Mouse (Mus musculus) intestine, embryonic 15.5 days (tissue): ENCODE data around the gene Tdp1. TPM values are rescaled to one million over a fixed set of nuclear protein-coding genes. Genes with fewer than 3 reads are reported as not detected.
A peak's percentile ranks its signal among the peaks of the same experiment; 100 is the strongest.
"Not testable (repeated sequence)": the region's sequence is repeated elsewhere in the genome, so short reads cannot be mapped to it uniquely, and the experiment has no call there.

ENCODE experiments used
- ATAC-seq: fragments of 200-750 bp; cut with Nextera tagmentation; 2 replicates; pipeline ENCODE4 v1.8.0; 2017; ENCODE audit warnings: moderate TSS enrichment, moderate library complexity
- H3K27ac ChIP-seq: fragments of 300-500 bp; sonication (generic); 2 replicates; pipeline ENCODE4 v1.5.1; 2015; ENCODE audit warnings: mild to moderate bottlenecking, inconsistent platforms
- H3K27me3 ChIP-seq: fragments of 300-500 bp; sonication (generic); replicated peaks from 2 replicates; pipeline ENCODE4 v1.6.1; 2015; ENCODE audit warnings: inconsistent platforms
- H3K36me3 ChIP-seq: fragments of 300-500 bp; sonication (generic); 2 replicates; pipeline ENCODE4 v1.6.1; 2015; ENCODE audit warnings: inconsistent platforms
- H3K4me1 ChIP-seq: fragments of 300-500 bp; sonication (generic); replicated peaks from 2 replicates; pipeline ENCODE4 v1.6.1; 2015; ENCODE audit warnings: inconsistent platforms
- H3K4me2 ChIP-seq: fragments of 300-500 bp; sonication (generic); replicated peaks from 2 replicates; pipeline ENCODE4 v1.6.1; 2015; ENCODE audit warnings: mild to moderate bottlenecking, inconsistent platforms
- H3K4me3 ChIP-seq: fragments of 300-500 bp; sonication (generic); replicated peaks from 2 replicates; pipeline ENCODE4 v1.5.1; 2015; ENCODE audit warnings: inconsistent platforms
- H3K9ac ChIP-seq: fragments of 300-500 bp; sonication (generic); 2 replicates; pipeline ENCODE4 v1.6.1; 2015; ENCODE audit warnings: inconsistent platforms
- H3K9me3 ChIP-seq: fragments of 300-500 bp; sonication (generic); 2 replicates; pipeline ENCODE4 v1.6.1; 2016; ENCODE audit warnings: inconsistent platforms
- WGBS: fragments of 180-500 bp; shearing (Covaris S2); methylation state at CpG from one replicate; pipeline ENCODE4 v1.1.7; 2015; 5-methylcytosine and 5-hydroxymethylcytosine counted together
- polyA plus RNA-seq: library from polyadenylated mRNA; unstranded; fragments of >200 nt; fragmentation: Nextera tagmentation; extraction: Ambion mirVana; gene quantifications from 2 replicates; pipeline ENCODE4 v1.2.1, GENCODE M21; 2015

The Tdp1 gene
- polyA plus RNA-seq, 1 experiment from 2014 or later = 47.9 TPM

GRCm38 (mm10) chr12:99965203-99966115 is 81.1 kb downstream of the Tdp1 start:
- peak; percentile 63 for ATAC-seq
- H3K4me2 ChIP-seq = peak overlapping the region; percentile 98
- H3K36me3 ChIP-seq = no peaks in the 10 kb centered on the region
- under 1% methylated on average over 77 of the region's 77 CpGs for WGBS
- no peaks in the 10 kb centered on the region for H3K9me3 ChIP-seq
- peaks cover 66% of the 10 kb centered on the region for H3K27me3 ChIP-seq
- H3K4me3 ChIP-seq = peak overlapping the region; percentile 51
- no peak overlapping the region for H3K27ac ChIP-seq
- peak overlapping the region; percentile 34 for H3K9ac ChIP-seq
- peaks cover 26% of the 10 kb centered on the region for H3K4me1 ChIP-seq

DNA sequence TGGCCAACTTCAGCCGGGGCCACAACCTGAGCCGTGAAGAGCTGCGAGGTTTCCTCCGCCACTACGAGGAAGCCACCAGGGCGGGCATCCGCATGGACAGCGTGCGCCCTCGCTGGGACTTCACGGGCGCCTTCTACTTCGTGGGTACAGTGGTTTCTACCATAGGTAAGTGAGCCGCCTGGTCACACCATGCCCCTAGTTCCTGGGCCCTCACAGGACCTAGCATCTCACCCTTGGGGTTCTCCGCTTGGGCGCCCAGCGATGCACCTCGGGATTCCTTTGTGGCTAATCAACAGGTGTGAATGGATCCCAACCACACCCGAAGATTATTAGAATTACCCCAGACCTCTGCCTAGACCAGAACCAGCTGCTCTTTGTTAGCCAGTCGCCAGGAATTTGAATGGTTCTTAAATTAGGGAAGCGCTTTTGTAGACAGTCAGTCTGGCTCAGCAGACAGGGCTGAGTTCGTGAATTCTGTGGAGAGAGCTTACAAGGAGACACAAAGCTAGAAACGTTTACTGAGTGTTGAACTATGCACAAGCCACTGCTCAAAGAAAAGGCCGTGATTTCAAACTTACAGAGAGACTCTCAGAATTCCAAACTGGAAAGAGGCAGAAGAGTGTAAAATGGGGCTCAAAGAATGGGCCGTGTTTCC is 81.9 kb downstream of the Tdp1 start:
- Histone ChIP-seq H3K4me1 (peaks cover 26% of the 10 kb centered on the region), H3K27me3 (peaks cover 66% of the 10 kb centered on the region), H3K9me3 (no peaks in the 10 kb centered on the region), H3K27ac (no peak overlapping the region), H3K36me3 (no peaks in the 10 kb centered on the region), H3K4me2 (peak overlapping the region; percentile 98), H3K4me3 (peak overlapping the region; percentile 51), H3K9ac (peak overlapping the region; percentile 34; the same call in 1 of the 2 replicates)
- peak; percentile 9; the same call in 1 of the 2 replicates for ATAC-seq
- 5% methylated on average over 25 of the region's 25 CpGs for WGBS

GRCm38 (mm10) chr12:99966881-99967363 is 82.6 kb downstream of the Tdp1 start:
- no peaks in the 10 kb centered on the region for H3K36me3 ChIP-seq
- H3K27me3 ChIP-seq = peaks cover 66% of the 10 kb centered on the region
- peak overlapping the region; percentile 98 for H3K4me2 ChIP-seq
- no peaks in the 10 kb centered on the region for H3K9me3 ChIP-seq
- H3K27ac ChIP-seq = no peak overlapping the region
- 16% methylated on average over 12 of the region's 12 CpGs for WGBS
- H3K9ac ChIP-seq = no peak overlapping the region
- no peak overlapping the region for H3K4me3 ChIP-seq
- H3K4me1 ChIP-seq = peaks cover 26% of the 10 kb centered on the region
- ATAC-seq = no peak

- peaks cover 20% of the 10 kb centered on the region for H3K4me1 ChIP-seq
- H3K4me3 ChIP-seq = no peak overlapping the region
- no peak overlapping the region for H3K27ac ChIP-seq
- H3K36me3 ChIP-seq = no peaks in the 10 kb centered on the region
- no peak overlapping the region for H3K4me2 ChIP-seq
- 64% methylated on average over 4 of the region's 4 CpGs for WGBS
- peaks cover 46% of the 10 kb centered on the region for H3K27me3 ChIP-seq
- H3K9ac ChIP-seq = no peak overlapping the region
- H3K9me3 ChIP-seq = no peaks in the 10 kb centered on the region
- ATAC-seq = no peak
Measured at GRCm38 (mm10) chr12:99969906-99970305, 85.6 kb downstream of the Tdp1 start.

DNA sequence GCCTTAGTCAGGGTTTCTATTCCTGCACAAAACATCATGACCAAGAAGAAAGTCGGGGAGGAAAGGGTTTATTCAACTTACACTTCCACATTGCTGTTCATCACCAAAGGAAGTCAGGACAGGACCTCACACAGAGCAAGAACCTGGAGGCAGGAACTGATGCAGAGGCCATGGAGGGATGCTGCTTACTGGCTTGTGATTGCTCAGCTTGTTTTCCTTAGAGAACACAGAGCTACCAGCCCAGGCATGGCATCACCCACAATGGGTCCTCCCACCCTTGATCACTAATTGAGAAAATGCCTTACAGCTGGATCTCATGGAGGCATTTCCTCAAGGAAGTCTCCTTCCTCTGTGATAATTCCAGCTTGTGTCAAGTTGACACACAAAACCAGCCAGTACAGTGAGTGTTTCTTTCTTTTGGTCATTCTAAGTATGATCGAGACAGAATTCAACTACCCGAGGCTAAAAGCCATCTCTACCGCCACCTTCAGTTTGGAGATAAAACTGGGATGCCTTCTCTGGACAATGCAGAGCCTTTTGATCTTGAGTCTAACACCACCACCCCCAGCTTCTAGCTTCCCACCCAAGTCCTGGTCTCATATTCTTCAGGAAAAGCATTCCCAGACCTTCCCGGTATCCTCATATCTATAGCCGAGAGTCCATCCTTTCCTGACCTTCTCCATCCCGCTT is 87.0 kb downstream of the Tdp1 start:
- not testable (repeated sequence) for H3K4me2 ChIP-seq, H3K9ac ChIP-seq, H3K9me3 ChIP-seq, ATAC-seq, H3K4me3 ChIP-seq, H3K27ac ChIP-seq, H3K4me1 ChIP-seq, H3K36me3 ChIP-seq
- 72% methylated on average over 7 of the region's 7 CpGs for WGBS
- peaks cover 32% of the 10 kb centered on the region for H3K27me3 ChIP-seq

- H3K27me3 ChIP-seq = peaks cover 17% of the 10 kb centered on the region
- no peaks in the 10 kb centered on the region for H3K9me3 ChIP-seq
- no peak overlapping the region for H3K9ac ChIP-seq
- no peak overlapping the region for H3K4me3 ChIP-seq
- ATAC-seq = no peak
- no peak overlapping the region for H3K4me2 ChIP-seq
- 63% methylated on average over 7 of the region's 7 CpGs for WGBS
- no peaks in the 10 kb centered on the region for H3K36me3 ChIP-seq
- H3K4me1 ChIP-seq = no peaks in the 10 kb centered on the region
- H3K27ac ChIP-seq = no peak overlapping the region
Measured at GRCm38 (mm10) chr12:99972825-99973224, 88.5 kb downstream of the Tdp1 start.

GRCm38 (mm10) chr12:99973659-99974058 is 89.3 kb downstream of the Tdp1 start:
- H3K36me3 ChIP-seq = no peaks in the 10 kb centered on the region
- no peak overlapping the region for H3K27ac ChIP-seq
- no peak overlapping the region for H3K9ac ChIP-seq
- no peak overlapping the region for H3K4me3 ChIP-seq
- 73% methylated on average over 1 of the region's 1 CpGs for WGBS
- H3K27me3 ChIP-seq = peaks cover 11% of the 10 kb centered on the region
- H3K4me2 ChIP-seq = no peak overlapping the region
- ATAC-seq = no peak
- H3K9me3 ChIP-seq = no peaks in the 10 kb centered on the region
- H3K4me1 ChIP-seq = no peaks in the 10 kb centered on the region

- Histone ChIP-seq H3K36me3 (no peaks in the 10 kb centered on the region), H3K27me3 (no peaks in the 10 kb centered on the region), H3K9ac (no peak overlapping the region), H3K4me1 (no peaks in the 10 kb centered on the region), H3K9me3 (no peaks in the 10 kb centered on the region), H3K27ac (no peak overlapping the region), H3K4me3 (no peak overlapping the region), H3K4me2 (no peak overlapping the region)
- ATAC-seq = no peak
- 77% methylated on average over 4 of the region's 4 CpGs for WGBS
Measured at GRCm38 (mm10) chr12:99979541-99979940, 95.2 kb downstream of the Tdp1 start.

GRCm38 (mm10) chr12:99986797-99987196 is 102.5 kb downstream of the Tdp1 start:
- no peaks in the 10 kb centered on the region for H3K9me3 ChIP-seq
- ATAC-seq = no peak
- H3K4me1 ChIP-seq = no peaks in the 10 kb centered on the region
- no peaks in the 10 kb centered on the region for H3K27me3 ChIP-seq
- 88% methylated on average over 5 of the region's 5 CpGs for WGBS
- H3K4me2 ChIP-seq = no peak overlapping the region
- H3K36me3 ChIP-seq = no peaks in the 10 kb centered on the region
- H3K9ac ChIP-seq = no peak overlapping the region
- no peak overlapping the region for H3K27ac ChIP-seq
- H3K4me3 ChIP-seq = no peak overlapping the region

- Histone ChIP-seq H3K27ac (no peak overlapping the region), H3K4me3 (no peak overlapping the region), H3K4me2 (no peak overlapping the region), H3K4me1 (no peaks in the 10 kb centered on the region), H3K36me3 (no peaks in the 10 kb centered on the region), H3K27me3 (no peaks in the 10 kb centered on the region), H3K9ac (no peak overlapping the region), H3K9me3 (no peaks in the 10 kb centered on the region)
- 78% methylated on average over 2 of the region's 2 CpGs for WGBS
- no peak for ATAC-seq
Measured at GRCm38 (mm10) chr12:99988144-99988543, 103.8 kb downstream of the Tdp1 start.

DNA sequence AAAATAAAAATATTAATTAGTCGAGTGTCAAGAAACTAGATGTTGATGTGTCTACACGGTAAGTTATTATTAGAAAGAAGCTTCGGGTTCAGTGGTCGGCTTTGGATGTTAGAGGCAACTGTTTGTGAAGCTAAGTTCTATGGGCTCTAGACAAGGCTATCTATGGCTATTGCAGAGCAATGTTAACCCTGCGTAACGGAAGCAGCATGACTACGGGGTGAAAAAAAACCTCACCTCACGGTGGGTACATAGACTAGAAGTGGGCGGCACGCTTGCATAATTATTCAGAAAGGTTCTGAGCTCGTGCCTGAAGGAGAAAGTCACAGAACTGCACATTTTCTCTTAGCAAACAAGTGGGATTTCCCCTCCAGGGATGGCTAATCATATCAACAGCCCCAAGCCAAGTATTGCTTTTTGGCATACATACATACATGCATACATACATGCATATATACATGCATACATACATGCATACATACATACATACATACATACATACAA is 108.1 kb downstream of the Tdp1 start:
- Histone ChIP-seq H3K4me2 (no peak overlapping the region), H3K9me3 (no peaks in the 10 kb centered on the region), H3K9ac (no peak overlapping the region), H3K36me3 (no peaks in the 10 kb centered on the region), H3K4me3 (no peak overlapping the region), H3K27me3 (no peaks in the 10 kb centered on the region), H3K27ac (no peak overlapping the region), H3K4me1 (no peaks in the 10 kb centered on the region)
- no peak for ATAC-seq
- WGBS = 93% methylated on average over 11 of the region's 11 CpGs
